ENCODE assay signal across 9 mouse cellular contexts in genomic region chr19:21104462-21104936, GRCm38 (mm10).
A peak's percentile ranks its signal among the peaks of the same experiment; 100 is the strongest.
DNase-seq lines count a peak whose midpoint lies in the region; ATAC-seq and TF ChIP-seq lines count a peak whose summit lies in the region.
"Had no signal": no experiment of that assay in that cellular context is flagged by ENCODE, and none has a peak within 500 bp of the region (broad histone marks: within the 10 kb centered on the region; RNA-seq: fewer than 3 reads in every experiment).

No protein-coding gene starts in this region.

- no peak overlapping the region for H3K9ac ChIP-seq in liver, embryonic 12.5 days
- no peak overlapping the region for H3K9ac ChIP-seq in midbrain, embryonic 11.5 days (ENCODE audit: low read length)
- H3K9ac ChIP-seq: limb, embryonic 15.5 days had no signal

- no peak overlapping the region for H3K4me3 ChIP-seq in liver, embryonic 12.5 days
- H3K4me3 ChIP-seq in small intestine, adult 2 months (ENCODE audit: low read depth, low read length): no peak overlapping the region
- no peak overlapping the region for H3K4me3 ChIP-seq in midbrain, embryonic 11.5 days (ENCODE audit: low read depth, low read length)
- H3K4me3 ChIP-seq in layer of hippocampus, adult 2 months: no peak overlapping the region
- H3K4me3 ChIP-seq: limb, embryonic 15.5 days had no signal

- no peaks in the 10 kb centered on the region for H3K27me3 ChIP-seq in liver, embryonic 12.5 days (replicated peaks)
- H3K27me3 ChIP-seq in small intestine, adult 2 months (ENCODE audit: control insufficient read depth, insufficient read depth, low read length): no peaks in the 10 kb centered on the region
- H3K27me3 ChIP-seq in midbrain, embryonic 11.5 days (ENCODE audit: control insufficient read depth, insufficient read depth, low read length): no peaks in the 10 kb centered on the region
- H3K27me3 ChIP-seq: limb, embryonic 15.5 days had no signal

- H3K4me2 ChIP-seq in liver, embryonic 12.5 days: peak overlapping the region; percentile 43
- H3K4me2 ChIP-seq in midbrain, embryonic 11.5 days: no peak overlapping the region
- H3K4me2 ChIP-seq: limb, embryonic 15.5 days had no signal

- H3K4me1 ChIP-seq in liver, embryonic 12.5 days: peaks cover 10% of the 10 kb centered on the region
- H3K4me1 ChIP-seq in small intestine, adult 2 months (ENCODE audit: control insufficient read depth, insufficient read depth, insufficient read length, low read length): peaks cover 21% of the 10 kb centered on the region
- H3K4me1 ChIP-seq in midbrain, embryonic 11.5 days (ENCODE audit: control insufficient read depth, insufficient read depth, low read length): no peaks in the 10 kb centered on the region

- 30% methylated on average over 8 of the region's 8 CpGs for WGBS in liver, embryonic 12.5 days (ENCODE audit: insufficient replicate concordance)
- WGBS in small intestine, adult 2 months: 19% methylated on average over 8 of the region's 8 CpGs
- 79% methylated on average over 8 of the region's 8 CpGs for WGBS in midbrain, embryonic 11.5 days

- H3K27ac ChIP-seq in liver, embryonic 12.5 days: no peak overlapping the region
- H3K27ac ChIP-seq in small intestine, adult 2 months (ENCODE audit: insufficient read depth, low read depth, low read length): peak overlapping the region; percentile 36
- no peak overlapping the region for H3K27ac ChIP-seq in midbrain, embryonic 11.5 days (ENCODE audit: low read depth, low read length)
- H3K27ac ChIP-seq in layer of hippocampus, adult 2 months: no peak overlapping the region
- H3K27ac ChIP-seq: limb, embryonic 15.5 days had no signal

- ATAC-seq in liver, embryonic 12.5 days: peak; percentile 84
- no peak for ATAC-seq in midbrain, embryonic 11.5 days (ENCODE audit: low FRiP score)

- no peak for TF ChIP-seq POLR2A in small intestine, adult 2 months (IDR thresholded peaks at IDR 0.05; ENCODE audit: low read depth, low read length)

- TF ChIP-seq CTCF in small intestine, adult 2 months (IDR thresholded peaks at IDR 0.05; ENCODE audit: extremely low read depth, insufficient read length, insufficient replicate concordance, low read depth, low read length): no peak
- no peak for TF ChIP-seq CTCF in layer of hippocampus, adult 2 months (conservative IDR thresholded peaks at IDR 0.05)

- H3K36me3 ChIP-seq in liver, embryonic 12.5 days: no peaks in the 10 kb centered on the region
- no peaks in the 10 kb centered on the region for H3K36me3 ChIP-seq in small intestine, adult 2 months (ENCODE audit: control insufficient read depth, insufficient read depth, low read length)
- H3K36me3 ChIP-seq in midbrain, embryonic 11.5 days (ENCODE audit: control insufficient read depth, insufficient read depth, low read length): no peaks in the 10 kb centered on the region
- H3K36me3 ChIP-seq: limb, embryonic 15.5 days had no signal

- DNase-seq in ovary, postnatal 36 days (ENCODE audit: low spot score): peak; percentile 52
- DNase-seq in ovary, postnatal 10 days (ENCODE audit: low spot score): no peak
- DNase-seq in adrenal gland, postnatal 36 days: peak; percentile 88 to 90
- no peak for DNase-seq in frontal cortex, postnatal 14 days (ENCODE audit: low spot score in 2 of 2)
- no peak for DNase-seq in midbrain, embryonic 11.5 days (ENCODE audit: low spot score, missing footprints)
- DNase-seq in layer of hippocampus, adult 2 months (ENCODE audit: low spot score in 2 of 2): no peak

- no peaks in the 10 kb centered on the region for H3K9me3 ChIP-seq in liver, embryonic 12.5 days (replicated peaks)
- H3K9me3 ChIP-seq in midbrain, embryonic 11.5 days (ENCODE audit: control insufficient read depth, low read length): no peaks in the 10 kb centered on the region
- H3K9me3 ChIP-seq: limb, embryonic 15.5 days had no signal

Comparison
In these comparisons a context has a peak if more than half of its experiments do, and no peak if none do; other contexts are left out.
1. DNase-seq: peak in ovary, postnatal 36 days (single experiment) and adrenal gland, postnatal 36 days (2 of 2); none in ovary, postnatal 10 days (single experiment), frontal cortex, postnatal 14 days (0 of 2), midbrain, embryonic 11.5 days (single experiment) and layer of hippocampus, adult 2 months (0 of 2).